Mouse (Mus musculus): ENCODE measurements around the gene Rffl.
"Not testable (repeated sequence)": the region's sequence is repeated elsewhere in the genome, so short reads cannot be mapped to it uniquely, and the experiment has no call there.

- not testable (repeated sequence) for TF ChIP-seq USF1 (IDR thresholded peaks at IDR 0.05; ENCODE audit: low read depth); MYOG (IDR thresholded peaks at IDR 0.05; ENCODE audit: control insufficient read depth, extremely low read depth, insufficient read length); CEBPB (IDR thresholded peaks at IDR 0.05; ENCODE audit: low read depth); CTCF (IDR thresholded peaks at IDR 0.05; ENCODE audit: control insufficient read depth, insufficient read depth, insufficient read length); FOSL1 (IDR thresholded peaks at IDR 0.05; ENCODE audit: insufficient read depth, low read length, poor library complexity, severe bottlenecking); MAX (IDR thresholded peaks at IDR 0.05)
Measured at GRCm38 (mm10) chr11:82832402-82832801, 38.6 kb downstream of the Rffl start.

Measured in C2C12 (cell line).